Mouse (Mus musculus) cerebellum, adult 11 months (tissue): Measurements from ENCODE around the gene Cyb561.

Experiments
- DNase-seq: peaks from one replicate; pipeline ENCODE4 v3.0.0; 2022

The Cyb561 gene

GRCm38 (mm10) chr11:105951601-105952044 lies 1.5 kb downstream of the Cyb561 start:
- DNase-seq: no peak

GRCm38 (mm10) chr11:105950519-105950918 lies 2.6 kb downstream of the Cyb561 start:
- DNase-seq: no peak

- no peak for DNase-seq
Observed at GRCm38 (mm10) chr11:105948255-105948654, 4.9 kb downstream of the Cyb561 start.

- DNase-seq: no peak
Observed at GRCm38 (mm10) chr11:105946694-105947154, 6.4 kb downstream of the Cyb561 start.

GRCm38 (mm10) chr11:105944770-105945672 lies 8.1 kb downstream of the Cyb561 start:
- DNase-seq: no peak

GRCm38 (mm10) chr11:105944126-105944621 lies 9.0 kb downstream of the Cyb561 start:
- DNase-seq: peak; percentile 42

- peak; percentile 18 for DNase-seq
Observed at GRCm38 (mm10) chr11:105943133-105944102, 9.7 kb downstream of the Cyb561 start.

GRCm38 (mm10) chr11:105941973-105942372 lies 11.2 kb downstream of the Cyb561 start:
- DNase-seq: no peak

GRCm38 (mm10) chr11:105938771-105939170 lies 14.4 kb downstream of the Cyb561 start:
- no peak for DNase-seq

- DNase-seq: no peak
Observed at GRCm38 (mm10) chr11:105936974-105937373, 16.2 kb downstream of the Cyb561 start.

GRCm38 (mm10) chr11:105936200-105936599 lies 16.9 kb downstream of the Cyb561 start:
- peak; percentile 17 for DNase-seq

GRCm38 (mm10) chr11:105935496-105935895 lies 17.6 kb downstream of the Cyb561 start:
- no peak for DNase-seq

- DNase-seq: no peak
Observed at GRCm38 (mm10) chr11:105934816-105935215, 18.3 kb downstream of the Cyb561 start.

GRCm38 (mm10) chr11:105934303-105934711 lies 18.8 kb downstream of the Cyb561 start:
- no peak for DNase-seq

GRCm38 (mm10) chr11:105933746-105934145 lies 19.4 kb downstream of the Cyb561 start:
- no peak for DNase-seq

- no peak for DNase-seq
Observed at GRCm38 (mm10) chr11:105931380-105931779, 21.8 kb downstream of the Cyb561 start.

GRCm38 (mm10) chr11:105928171-105928570 lies 25.0 kb downstream of the Cyb561 start:
- no peak for DNase-seq

GRCm38 (mm10) chr11:105927065-105928030 lies 25.8 kb downstream of the Cyb561 start:
- peak; percentile 68 for DNase-seq

- DNase-seq: no peak
Observed at GRCm38 (mm10) chr11:105922769-105923663, 30.1 kb downstream of the Cyb561 start.

GRCm38 (mm10) chr11:105921275-105921674 lies 31.9 kb downstream of the Cyb561 start:
- no peak for DNase-seq

GRCm38 (mm10) chr11:105920836-105921235 lies 32.3 kb downstream of the Cyb561 start:
- no peak for DNase-seq
